Comparison of ENCODE assay signal across 16 mouse cellular contexts in the genomic region with DNA sequence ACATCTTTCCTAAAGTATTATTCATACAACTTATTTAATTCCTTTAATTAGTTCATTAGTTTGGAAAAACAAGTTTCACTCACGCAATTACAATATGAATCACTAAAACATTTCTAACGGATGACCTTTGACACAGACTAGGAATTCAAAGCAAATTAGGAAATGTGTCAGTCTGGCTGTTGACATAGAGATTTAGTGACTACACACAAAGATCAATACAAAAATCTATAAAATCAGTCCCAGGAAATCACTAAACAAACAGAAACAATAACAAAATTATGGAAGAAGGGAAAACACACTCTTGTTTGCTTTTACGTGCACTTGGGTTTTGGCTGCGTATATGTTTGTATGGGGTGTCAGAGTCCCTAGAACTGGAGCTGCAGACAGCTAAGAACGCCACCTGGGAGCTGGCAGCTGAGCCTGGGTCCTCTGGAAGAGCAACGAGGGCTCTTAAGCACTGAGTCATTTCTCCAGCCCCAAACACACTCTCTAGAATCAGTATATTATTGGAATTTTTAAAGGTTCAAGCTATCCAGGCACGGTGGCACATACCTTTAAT.
"Had no signal": no experiment of that assay in that cellular context is flagged by ENCODE, and none has a peak within 500 bp of the region (broad histone marks: within the 10 kb centered on the region; RNA-seq: fewer than 3 reads in every experiment).

No protein-coding gene starts in this region.

- H3K36me3 ChIP-seq: lung, embryonic 15.5 days; midbrain, embryonic 13.5 days; midbrain, embryonic 15.5 days; neural tube, embryonic 12.5 days had no signal

- H3K9ac ChIP-seq: lung, embryonic 15.5 days; midbrain, embryonic 13.5 days; midbrain, embryonic 15.5 days; neural tube, embryonic 12.5 days had no signal

- H3K27me3 ChIP-seq: lung, embryonic 15.5 days; megakaryocyte, embryonic 14.5 days; midbrain, embryonic 13.5 days; midbrain, embryonic 15.5 days; neural tube, embryonic 12.5 days had no signal

- H3K27ac ChIP-seq: lung, embryonic 15.5 days; macrophage; midbrain, embryonic 13.5 days; midbrain, embryonic 15.5 days; neural tube, embryonic 12.5 days had no signal

- ATAC-seq: lung, postnatal 0 days; midbrain, embryonic 13.5 days; midbrain, embryonic 15.5 days had no signal

- H3K9me3 ChIP-seq: lung, embryonic 15.5 days; megakaryocyte, embryonic 14.5 days; midbrain, embryonic 13.5 days; midbrain, embryonic 15.5 days; neural tube, embryonic 12.5 days had no signal

- DNase-seq: lung, adult 2 months; lung, postnatal 14 days; lung, postnatal 36 days; right cerebral cortex, postnatal 14 days; spleen, adult 18-20 months; thymus, adult 18-20 months; thymus, postnatal 14 days; thymus, postnatal 36 days had no signal

- H3K4me3 ChIP-seq: lung, embryonic 15.5 days; megakaryocyte, embryonic 14.5 days; midbrain, embryonic 13.5 days; midbrain, embryonic 15.5 days; neural tube, embryonic 12.5 days had no signal

- H3K4me2 ChIP-seq: lung, embryonic 15.5 days; midbrain, embryonic 11.5 days; midbrain, embryonic 13.5 days; midbrain, embryonic 15.5 days; neural tube, embryonic 12.5 days had no signal

- H3K4me1 ChIP-seq: lung, embryonic 15.5 days; midbrain, embryonic 13.5 days; midbrain, embryonic 15.5 days; neural tube, embryonic 12.5 days had no signal
